Mouse (Mus musculus) lung, adult 18-20 months (tissue): ENCODE measurements around the gene Pxylp1.

Source experiments
- DNase-seq, 2 experiments: peaks; one replicate each; pipeline ENCODE4 v3.0.0; 2022; ENCODE audit warnings: mixed read lengths in 2 of 2

The Pxylp1 gene

DNA sequence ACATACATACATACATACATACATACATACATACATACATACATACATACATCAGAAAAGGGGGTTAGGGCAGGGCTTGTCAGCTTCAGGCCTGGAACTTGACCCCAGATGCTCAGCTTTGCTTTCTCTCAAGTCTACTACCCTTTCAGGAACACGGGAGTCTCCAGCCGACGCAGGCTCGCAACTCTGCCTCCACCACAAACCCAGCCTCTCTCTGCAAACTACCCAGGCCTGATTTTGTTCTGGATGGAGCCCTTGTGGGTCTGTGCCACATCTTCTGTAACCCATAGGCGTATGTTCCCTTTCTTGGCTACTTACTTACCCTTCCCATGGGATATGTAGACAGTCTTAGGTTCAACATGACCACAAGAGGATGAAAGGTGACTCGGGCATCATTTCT is 1.7 kb downstream of the Pxylp1 start:
- no peak for DNase-seq

DNA sequence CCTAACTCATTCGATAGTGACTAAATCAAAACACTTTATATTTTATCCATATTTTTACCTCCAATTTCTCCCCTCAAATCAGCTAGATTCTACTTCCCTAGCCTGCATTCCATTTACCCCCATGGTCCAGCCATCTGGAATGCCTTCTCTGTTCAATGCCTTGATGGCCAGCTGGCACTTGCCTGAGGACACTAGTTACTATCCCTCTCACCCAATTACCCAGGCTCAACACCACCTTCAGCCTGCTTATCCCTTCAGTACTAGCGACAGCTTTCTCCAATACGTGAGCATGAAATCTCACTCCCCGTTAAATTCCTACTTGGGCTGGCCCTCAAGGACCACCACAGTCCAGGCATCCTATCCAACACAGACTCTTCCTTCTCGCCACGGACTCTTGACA is 2.2 kb downstream of the Pxylp1 start:
- DNase-seq: no peak

DNA sequence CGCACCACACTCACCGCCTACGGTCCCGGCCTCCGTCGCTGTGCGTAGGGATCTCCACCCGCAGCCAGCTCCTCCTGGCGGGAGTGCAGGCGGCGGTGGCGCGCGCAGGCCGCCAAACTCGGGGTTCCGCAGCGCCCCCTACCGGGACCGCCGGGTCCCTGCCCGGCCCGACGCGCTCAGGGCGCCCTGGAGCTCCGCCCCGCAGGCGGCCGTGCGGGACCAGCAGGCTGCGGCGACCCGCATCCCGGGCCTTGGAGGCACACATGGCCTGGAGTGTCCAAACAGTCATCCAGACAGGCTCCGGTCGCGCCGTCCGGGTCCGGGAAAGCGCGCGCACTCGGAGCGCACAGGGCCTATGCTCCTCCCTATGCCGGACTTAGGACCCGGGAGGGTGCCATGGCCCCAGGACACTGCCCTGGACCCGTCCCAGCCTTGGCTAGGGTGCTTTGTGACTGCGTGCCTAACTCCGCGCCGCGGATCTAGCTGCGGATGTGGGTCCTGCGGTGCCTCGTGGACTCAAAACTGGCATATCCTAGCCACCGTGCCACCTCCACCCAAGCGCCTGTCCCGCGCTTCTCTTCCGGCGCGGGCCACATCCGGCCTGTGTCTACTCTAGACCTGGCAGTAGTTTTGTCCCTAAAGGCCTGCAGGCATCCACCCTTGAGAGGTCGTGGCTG is 3.0 kb downstream of the Pxylp1 start:
- DNase-seq: peak; percentile 63 to 75

DNA sequence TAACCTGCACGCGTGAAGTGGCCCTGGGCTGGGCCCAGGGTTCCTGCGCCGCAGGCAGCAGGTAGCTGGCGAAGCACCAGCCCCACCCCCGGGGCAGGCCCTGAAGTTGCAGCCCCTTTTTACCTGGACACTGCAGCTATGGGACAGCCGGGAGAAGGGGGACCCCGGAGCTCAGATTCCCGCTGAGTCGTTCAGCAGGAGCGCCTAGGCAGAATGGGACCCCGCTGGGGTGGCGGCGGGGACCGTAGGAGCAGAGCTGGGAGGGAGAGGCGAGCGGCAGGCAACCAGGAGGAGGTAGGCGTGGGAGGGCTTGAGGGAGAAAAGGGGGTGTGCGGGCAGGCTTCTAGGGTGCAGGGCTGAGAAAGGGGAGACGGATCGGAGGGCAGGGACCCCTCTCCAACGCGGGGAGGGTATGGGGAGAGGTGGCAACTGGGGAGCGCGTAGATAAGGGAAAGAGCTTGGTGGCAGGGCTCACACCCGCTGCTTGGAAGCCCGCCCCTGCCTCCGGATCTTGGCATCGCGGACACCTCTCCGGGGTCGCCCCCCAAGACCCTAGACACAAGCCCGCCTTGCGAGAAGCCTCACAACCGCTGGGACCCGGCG is 3.6 kb downstream of the Pxylp1 start:
- DNase-seq: peak; percentile 40 to 45

DNA sequence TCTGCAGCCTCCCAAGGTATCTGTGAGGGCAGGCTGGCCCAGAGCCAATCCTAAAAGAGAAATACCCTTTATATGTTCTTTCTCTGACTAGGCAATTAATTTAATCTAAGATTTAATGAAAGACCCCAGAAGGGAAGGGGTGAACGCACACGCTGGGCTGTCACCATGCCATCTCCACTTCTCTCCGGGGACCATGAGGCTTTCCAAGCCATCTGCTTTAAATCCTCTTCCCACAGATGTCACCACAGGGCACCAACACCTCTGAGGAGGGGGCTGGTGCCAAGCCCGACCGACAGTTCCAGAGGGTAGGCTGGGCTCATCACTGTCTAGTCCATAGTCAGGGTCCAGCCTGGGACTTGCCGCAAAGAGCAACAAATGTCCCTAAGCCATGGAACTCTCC is 4.5 kb downstream of the Pxylp1 start:
- no peak for DNase-seq

DNA sequence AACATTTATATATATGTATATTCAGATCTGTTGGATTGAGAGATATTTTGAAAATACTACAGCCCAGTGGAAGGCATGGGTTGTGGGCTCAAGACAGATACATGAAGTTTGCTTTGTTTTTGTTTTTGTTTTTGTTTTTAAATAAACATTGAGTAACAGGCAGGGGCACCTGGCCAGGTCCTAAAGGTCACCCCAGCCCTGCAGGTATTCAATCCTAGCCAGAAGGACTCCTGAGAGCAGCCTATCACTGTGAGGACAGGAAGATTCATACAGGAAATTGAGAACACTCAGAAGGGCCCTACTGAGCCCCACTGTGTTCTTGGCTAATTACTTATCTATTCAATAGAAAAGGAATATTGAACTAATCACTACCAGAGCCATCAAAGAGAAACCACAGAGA is 5.0 kb downstream of the Pxylp1 start:
- no peak for DNase-seq

DNA sequence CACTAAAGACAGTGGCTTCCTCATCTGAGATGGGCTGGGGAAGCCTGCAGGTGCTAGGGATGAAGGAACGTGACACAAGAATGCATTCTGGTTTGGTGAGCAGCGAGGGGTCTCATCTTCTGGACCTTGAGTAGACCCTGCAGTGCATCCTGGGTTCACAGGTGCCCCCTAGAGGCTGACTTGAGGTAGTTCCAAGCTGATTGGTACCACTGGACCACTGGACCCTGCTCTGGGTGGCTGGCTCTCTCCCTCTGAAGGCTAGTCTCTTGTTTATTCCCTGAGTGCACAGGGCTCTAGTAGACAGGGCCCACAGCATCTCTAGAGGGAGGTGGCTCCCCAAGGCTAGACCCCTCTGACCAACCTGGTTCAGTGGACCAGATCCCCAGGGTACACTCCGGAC is 6.7 kb downstream of the Pxylp1 start:
- DNase-seq: no peak

DNA sequence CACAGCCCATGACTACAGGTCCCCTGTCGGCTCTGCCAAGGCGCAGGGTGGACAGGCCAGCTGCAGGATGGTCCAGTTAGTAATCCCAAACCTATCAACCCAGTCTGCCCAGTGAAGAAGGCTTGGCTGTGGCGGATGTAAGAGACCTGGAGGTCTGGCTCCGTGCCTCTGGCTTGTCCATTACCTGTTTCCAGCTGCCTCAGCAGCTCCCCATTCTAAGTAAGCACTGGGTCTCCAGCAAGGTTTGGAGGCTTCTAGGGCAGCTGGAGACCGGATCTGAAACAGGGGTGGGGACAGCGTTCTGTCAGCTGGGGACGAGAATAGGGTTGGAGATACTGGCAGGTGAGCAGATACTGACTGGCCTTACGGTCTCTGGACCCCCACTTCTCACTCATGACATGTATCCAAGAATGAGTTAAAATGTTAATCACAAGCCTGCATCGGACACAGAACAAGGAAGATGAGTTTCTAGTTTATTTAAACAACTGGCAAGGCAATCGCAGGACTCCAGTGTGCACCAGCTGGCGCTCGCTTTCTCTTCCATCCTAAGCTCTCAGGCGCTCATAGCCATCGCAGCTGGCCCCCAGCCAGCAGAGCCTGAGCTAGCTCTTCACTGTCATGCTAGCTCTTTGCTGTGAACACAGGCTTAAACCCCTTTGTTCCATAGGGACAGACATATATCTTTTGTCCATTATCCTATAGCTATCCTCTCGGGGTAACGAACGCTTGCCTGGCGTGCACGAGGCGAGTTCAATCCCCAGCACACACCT is 9.8 kb downstream of the Pxylp1 start:
- DNase-seq: no peak

DNA sequence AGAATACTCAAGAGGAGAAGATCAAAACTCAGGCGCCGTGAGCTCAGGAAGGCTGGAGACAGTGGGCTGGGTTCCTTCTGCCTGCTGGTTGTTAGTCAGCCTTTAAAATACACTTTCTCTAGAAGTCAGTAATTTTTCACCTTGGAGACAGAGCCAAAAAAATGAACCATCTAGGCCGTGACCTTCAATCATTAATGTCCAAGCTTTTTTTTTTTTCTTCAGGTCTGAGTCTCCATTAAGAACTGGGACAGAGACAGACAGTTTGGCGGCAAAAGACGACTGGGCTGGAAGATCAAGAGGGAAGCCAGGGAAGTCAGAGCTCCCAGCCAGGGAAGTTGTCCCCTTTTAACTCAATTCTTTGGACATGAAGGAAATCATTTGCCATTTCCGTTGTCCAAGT is 10.6 kb downstream of the Pxylp1 start:
- DNase-seq: no peak

DNA sequence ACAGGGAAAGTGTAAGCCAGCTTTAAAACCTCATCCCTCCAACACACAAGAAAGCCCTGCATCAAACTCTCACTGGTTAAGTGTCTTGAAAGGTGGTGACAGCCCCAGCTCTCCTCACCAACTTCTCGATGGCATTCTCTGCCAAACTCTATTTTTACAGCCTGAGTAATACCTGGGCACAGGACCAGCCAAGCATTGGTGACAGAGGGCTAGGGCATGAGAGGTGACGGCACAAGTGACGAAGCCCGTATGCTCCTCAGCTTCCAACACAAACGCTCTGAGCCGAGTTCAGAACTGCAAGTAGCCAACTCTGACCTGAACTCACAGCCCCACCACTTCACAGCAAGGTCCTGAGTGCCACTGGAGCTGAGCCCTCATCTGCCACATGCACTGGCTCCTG is 13.4 kb downstream of the Pxylp1 start:
- DNase-seq: peak; percentile 36 to 68

DNA sequence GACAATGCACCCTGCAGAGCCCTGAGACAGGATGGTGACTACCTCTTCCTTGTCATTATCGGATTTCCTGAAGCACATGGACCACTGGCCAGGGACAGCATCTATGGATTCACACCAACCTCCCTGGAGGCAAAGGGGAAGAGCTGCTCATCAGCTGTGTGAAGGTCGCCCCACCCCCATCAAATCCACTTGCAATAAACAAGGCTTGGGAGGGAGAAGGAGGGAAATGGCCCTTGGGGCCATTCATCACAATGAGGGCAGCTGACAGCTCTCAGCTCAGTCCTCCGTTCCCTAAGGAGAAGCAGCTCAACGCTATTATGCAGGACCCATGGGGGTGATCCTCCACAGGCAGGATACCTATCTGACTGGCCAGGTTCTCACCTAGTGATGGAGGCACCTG is 14.0 kb downstream of the Pxylp1 start:
- no peak for DNase-seq

DNA sequence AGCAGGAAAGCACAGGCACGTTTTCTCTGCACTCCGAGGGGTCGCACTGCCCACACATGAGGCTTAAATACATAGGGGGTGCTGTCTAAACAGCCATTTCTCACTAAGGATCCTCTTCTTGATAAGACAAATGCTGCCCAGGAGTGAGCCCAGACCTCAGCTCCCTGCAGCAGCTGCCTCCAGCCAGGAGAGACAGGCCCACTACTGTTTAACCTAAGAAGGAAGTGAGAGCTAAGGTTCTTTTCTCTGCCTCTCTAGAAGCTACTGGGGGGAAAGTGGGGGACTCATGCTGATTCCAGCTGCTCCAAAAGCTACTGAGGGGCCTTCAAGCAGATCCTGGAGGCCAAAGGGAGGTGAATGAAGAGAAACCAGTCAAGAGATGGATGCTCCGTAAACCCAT is 16.8 kb downstream of the Pxylp1 start:
- DNase-seq: no peak

DNA sequence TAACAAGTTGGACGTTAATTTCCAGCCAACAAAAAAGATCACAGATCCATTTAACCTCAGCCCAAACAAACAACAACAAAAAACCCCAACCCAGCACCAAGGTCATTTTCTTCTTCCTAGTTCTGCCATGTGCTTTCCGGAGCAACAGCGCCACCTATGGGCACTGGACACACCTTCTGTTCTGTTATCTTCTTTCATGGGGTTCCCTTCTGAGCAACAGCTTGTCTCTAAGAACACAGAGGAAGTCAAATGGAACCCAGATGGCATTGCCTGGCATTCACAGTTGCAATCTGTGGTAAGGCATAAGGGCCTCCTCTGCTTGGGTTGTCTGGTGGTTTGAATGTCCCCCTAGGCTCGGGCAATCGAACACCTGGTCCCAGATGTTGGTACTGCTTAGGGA is 19.4 kb downstream of the Pxylp1 start:
- peak; percentile 30 to 53 for DNase-seq

DNA sequence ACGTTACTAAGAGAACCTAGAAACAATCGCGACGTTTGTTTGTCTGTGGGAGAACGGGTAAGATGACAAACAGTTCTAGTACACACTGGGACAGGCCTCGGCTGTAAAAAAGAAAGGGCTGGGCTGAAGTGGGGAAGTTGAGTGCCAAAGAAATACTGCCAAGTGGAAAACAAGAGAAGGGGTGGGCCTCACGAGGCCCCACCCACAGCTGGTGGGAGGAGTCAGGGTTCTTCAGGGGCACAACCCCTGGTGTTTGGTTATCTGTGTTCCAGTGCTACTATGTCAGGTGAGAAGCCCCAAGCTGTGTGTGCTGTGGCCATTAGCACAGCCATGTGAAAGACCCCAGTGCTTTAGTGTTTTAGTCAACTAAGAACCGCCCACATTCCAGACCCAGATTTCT is 22.4 kb downstream of the Pxylp1 start:
- peak; percentile 72 to 81 for DNase-seq

DNA sequence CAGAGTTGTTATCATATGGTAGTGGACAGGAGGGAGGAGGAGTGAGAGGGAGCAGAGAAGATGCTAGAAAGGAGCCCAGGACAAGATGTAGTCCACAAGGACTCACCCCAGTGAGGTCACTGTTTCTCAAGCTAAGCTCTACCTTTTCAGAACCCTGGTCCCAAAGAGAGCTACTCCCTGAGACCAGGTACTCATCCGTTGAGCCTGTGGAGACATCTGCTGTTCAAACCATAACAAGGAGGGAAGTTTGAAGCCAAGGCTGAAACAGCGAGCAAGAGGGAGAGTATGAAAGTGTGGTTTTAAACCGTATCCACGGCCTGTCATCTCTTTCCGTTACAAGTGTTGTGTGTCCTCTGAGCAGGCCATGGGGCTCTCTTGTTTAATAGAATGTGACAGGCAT is 22.9 kb downstream of the Pxylp1 start:
- DNase-seq: no peak

DNA sequence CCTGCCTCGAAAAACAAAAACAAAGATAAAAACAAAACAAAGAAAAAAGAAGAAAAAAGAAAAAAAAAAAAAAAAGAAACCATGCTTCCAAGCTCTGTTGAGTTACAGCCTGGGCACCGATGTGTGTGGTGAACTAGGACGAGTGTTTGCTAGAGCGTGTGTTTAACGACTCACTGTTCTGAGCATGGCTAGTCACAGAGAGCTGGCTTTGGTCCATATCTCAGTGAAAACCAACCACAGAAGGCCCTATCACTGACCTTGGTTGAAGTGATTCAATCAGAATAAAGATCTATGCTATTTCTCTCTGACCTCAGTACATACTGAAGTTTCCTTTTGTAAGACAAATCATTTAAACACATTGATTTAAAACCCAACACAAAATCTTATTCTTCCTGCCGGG is 23.9 kb downstream of the Pxylp1 start:
- DNase-seq: no peak

DNA sequence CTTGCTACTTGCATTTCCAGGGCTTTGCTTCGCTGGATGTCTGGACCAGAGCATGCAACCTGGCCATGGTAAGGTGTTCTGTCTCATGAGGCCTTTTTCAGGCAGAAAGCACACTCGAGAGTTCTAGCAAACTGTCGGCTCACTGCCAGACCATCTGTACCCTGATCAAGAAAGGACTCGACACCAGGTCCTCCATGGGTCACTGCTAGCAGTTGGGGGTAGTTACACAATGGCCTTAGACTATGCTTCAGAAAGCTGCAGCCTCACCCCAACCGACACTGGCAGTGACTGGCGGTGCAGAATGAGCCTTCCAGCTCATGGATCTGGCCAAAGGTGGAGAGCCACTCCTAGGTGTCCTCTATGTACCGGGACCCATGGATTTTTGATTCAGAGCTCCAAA is 25.3 kb downstream of the Pxylp1 start:
- peak; percentile 35 to 55 for DNase-seq

DNA sequence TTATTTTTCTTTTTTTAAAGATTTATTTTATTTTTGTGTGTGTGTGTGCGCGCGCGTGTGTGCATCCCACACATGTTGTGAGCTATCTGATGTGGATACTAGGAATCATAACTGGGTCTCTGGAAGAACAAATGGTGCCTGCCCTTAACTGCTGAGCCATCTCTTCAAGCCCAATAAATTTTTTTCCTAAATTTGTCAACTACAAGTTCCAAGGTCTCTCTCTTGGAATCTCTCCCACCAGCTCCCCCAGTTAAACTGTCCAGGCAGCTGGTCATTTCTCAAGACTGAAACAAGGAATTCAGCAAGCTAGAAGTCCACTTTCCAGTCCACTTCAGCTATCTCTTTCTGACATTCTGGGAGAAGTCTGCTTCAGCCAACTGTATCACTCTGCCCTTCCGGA is 26.3 kb downstream of the Pxylp1 start:
- no peak for DNase-seq

DNA sequence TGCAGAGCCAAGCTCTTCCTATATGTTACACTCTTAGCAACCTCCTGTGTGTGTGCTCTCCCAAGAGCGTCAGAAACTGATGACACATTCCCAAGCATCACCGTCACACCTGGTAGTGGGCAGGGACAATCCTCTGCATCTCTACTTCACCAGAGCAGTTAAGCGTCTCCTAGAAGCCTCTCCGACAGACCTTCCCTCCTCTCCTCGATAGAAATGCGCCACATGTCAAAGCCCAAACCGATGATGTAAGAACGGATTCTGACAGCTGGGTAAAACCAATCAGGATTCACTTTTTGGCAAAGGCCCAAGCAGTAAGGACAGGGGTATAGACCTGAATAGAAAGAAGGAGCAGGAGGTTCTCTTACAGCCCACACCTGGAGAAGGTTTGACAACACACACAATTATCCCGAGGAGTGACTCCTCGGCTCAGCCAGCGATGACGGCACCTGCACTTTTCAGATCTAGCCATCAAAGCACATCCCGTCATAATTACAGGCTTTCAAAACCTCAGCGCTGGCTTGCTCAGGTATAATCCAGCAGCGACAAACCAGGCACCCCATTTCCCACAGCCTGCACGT is 26.9 kb downstream of the Pxylp1 start:
- DNase-seq: no peak

DNA sequence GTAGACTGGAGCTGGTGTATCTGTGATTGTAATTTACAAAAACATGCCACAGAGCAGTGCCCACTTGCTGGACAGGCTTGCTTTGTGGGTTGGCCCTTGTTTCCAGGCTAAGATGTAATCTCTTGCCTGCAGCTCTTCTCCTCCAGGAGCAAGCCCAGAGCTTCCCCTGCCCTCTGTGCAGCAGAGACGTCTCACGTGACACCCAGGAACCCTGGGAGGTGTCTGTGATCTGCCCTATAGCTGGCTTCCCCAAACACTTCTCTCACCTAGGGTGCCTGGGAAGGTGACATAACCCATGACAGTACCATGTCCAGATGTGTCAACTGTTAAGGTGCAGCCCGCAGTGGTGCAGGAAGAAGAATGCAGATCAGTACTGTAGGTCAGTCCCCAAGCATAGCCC is 28.9 kb downstream of the Pxylp1 start:
- no peak for DNase-seq

DNA sequence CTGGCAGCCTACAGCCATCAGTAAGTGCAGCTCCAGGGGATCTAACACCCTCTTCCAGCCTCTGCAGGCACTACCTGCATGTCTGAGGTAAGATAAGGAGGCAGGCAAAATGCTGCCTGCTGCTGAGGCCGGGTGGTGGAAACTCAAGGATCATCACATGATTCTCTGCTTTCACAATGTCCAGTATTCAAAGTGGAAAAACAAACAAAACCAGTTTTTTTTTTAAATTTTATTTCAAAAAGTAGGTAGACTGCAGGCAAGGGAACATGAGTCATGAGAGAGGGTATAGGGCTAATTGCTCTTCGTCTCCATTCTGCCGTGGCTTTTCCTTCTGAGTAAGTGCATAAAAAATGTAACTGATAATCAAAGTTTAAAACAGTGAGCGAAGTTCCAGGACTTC is 29.6 kb downstream of the Pxylp1 start:
- DNase-seq: peak; percentile 41 to 47

DNA sequence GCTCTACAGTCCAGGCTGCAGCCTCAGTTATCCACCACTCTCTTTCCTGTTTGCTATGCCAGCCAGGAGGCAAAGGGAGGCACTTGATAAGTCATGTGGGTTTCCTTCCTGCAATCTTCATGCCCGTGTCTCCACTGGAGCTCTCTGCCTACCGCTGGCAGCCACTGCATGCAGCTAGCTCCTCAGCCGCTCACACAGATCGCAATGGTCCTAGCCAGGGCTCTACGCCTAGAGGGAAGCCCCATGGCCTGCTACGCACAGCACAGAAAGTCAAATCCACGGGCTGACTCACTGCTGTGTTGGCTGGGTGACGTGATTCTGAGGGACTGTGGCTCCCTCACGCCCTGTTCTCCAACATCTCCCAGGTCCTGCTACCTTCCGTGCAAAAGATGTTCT is 31.4 kb downstream of the Pxylp1 start:
- DNase-seq: no peak

DNA sequence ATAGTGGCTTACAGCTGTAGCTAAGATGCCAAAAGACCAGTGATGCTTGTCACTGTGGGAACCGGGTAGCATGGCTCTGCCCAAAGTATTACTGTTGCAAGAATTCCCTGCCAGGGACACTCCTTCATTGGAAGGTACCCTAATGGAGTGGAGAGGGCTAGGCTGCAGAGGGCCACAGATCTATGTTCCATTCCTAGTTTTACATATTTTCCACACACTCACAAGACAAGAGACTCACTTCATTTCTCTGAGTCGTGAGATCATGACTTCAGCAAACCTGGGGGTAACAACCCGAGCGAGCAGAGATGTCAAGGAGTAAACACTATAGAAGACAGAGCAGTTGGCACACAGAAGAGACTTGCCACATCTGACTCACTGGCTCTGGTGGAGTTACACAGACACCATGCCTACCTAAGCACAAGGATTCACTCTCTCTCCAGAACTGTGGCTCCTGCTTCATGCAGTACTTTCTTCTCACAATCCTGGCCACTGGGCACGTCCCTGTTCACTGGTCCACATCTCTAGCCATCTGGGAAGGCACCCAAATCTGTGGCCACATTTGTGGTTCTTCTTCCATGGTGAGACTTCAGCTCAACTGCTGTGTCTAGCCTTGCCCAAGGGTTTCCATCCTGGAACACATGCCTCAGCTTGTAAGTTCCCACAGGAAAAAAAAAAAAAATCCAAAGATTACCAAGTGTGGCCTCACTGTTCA is 31.9 kb downstream of the Pxylp1 start:
- DNase-seq: no peak
